Mouse (Mus musculus) hindbrain, postnatal 0 days (tissue): ENCODE measurements around the gene Tmem199. TPM values are rescaled to one million over a fixed set of nuclear protein-coding genes. Genes with fewer than 3 reads are reported as not detected.
"Not testable (repeated sequence)": the region's sequence is repeated elsewhere in the genome, so short reads cannot be mapped to it uniquely, and the experiment has no call there.

Experiments
- ATAC-seq: fragments of 200-750 bp; cut with Nextera tagmentation; 2 replicates; pipeline ENCODE4 v1.8.0; 2017; ENCODE audit warnings: mild to moderate bottlenecking, moderate TSS enrichment, moderate library complexity
- DNase-seq: peaks from one replicate; pipeline ENCODE4 v3.0.0-alpha.2; 2015; ENCODE audit warnings: low spot score
- H3K27ac ChIP-seq: fragments of 300-500 bp; sonication (generic); 2 replicates; pipeline ENCODE4 v1.5.1; 2014; ENCODE audit warnings: mild to moderate bottlenecking
- H3K27me3 ChIP-seq: fragments of 300-500 bp; sonication (generic); 2 replicates; pipeline ENCODE4 v1.6.1; 2014; ENCODE audit warnings: low read length, mixed read lengths; ENCODE audit not compliant: insufficient read depth
- H3K36me3 ChIP-seq: fragments of 300-500 bp; sonication (generic); 2 replicates; pipeline ENCODE4 v1.6.1; 2014; ENCODE audit warnings: low read length, mixed read lengths; ENCODE audit not compliant: insufficient read depth
- H3K4me1 ChIP-seq: fragments of 300-500 bp; sonication (generic); 2 replicates; pipeline ENCODE4 v1.6.1; 2014; ENCODE audit warnings: antibody characterized with exemption, low read length, mixed read lengths; ENCODE audit not compliant: insufficient read depth
- H3K4me2 ChIP-seq: fragments of 300-500 bp; sonication (generic); 2 replicates; pipeline ENCODE4 v1.6.1; 2014; ENCODE audit warnings: low read depth, mild to moderate bottlenecking, low read length, moderate library complexity, mixed read lengths
- H3K4me3 ChIP-seq: fragments of 300-500 bp; sonication (generic); 2 replicates; pipeline ENCODE4 v1.5.1; 2014; ENCODE audit warnings: low read length
- H3K9ac ChIP-seq: fragments of 300-500 bp; sonication (generic); replicated peaks from 2 replicates; pipeline ENCODE4 v1.6.1; 2014; ENCODE audit warnings: mild to moderate bottlenecking, low read length, moderate library complexity, mixed read lengths
- H3K9me3 ChIP-seq: fragments of 300-500 bp; sonication (generic); 2 replicates; pipeline ENCODE4 v1.6.1; 2016; ENCODE audit warnings: low read length, mixed read lengths
- CTCF ChIP-seq: IDR thresholded peaks from 2 replicates; pipeline ENCODE4 v1.5.1; 2016; ENCODE audit warnings: antibody characterized with exemption, control low read depth, low read depth
- WGBS: fragments of 180-500 bp; shearing (Covaris S2); extraction: QIAGEN DNeasy Blood & Tissue Kit; methylation state at CpG from one replicate; pipeline ENCODE4 v1.1.7; 2014; 5-methylcytosine and 5-hydroxymethylcytosine counted together
- polyA plus RNA-seq: library from polyadenylated mRNA; unstranded; fragments of >200 nt; fragmentation: Nextera tagmentation; extraction: Ambion mirVana; gene quantifications from 2 replicates; pipeline ENCODE4 v1.2.1, GENCODE M21; 2015
- total RNA-seq: library from RNA; depleted of rRNA; stranded (reverse); fragments of >200 nt; gene quantifications from 2 replicates; pipeline ENCODE4 v1.2.3, GENCODE M21; 2014

Tmem199 gene
- total and polyA plus RNA-seq, 2 experiments from 2014 or later: 40.3 to 84.8 TPM

DNA sequence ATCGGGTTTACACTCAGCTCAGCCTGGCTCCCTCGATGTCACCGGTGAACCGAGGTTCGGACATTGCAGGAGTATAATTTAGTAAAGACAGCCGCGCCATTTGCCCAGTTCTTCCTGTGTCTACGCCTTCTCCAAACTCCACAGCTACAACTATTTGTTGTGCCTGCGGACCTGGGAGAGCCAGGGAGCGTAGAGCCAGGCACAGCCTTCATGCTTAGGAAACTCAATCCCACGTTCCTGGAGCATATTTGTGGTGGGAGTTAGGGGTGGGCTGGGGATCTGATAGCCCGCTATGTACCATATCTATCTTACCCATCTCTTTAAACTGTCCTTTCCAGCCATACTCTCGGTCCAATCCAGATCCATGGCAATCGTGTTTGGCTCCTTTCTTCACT is 24.7 kb upstream of the Tmem199 start:
- Histone ChIP-seq H3K4me2 (peak overlapping the region; percentile 86), H3K9ac (peak overlapping the region; percentile 75), H3K4me3 (peak overlapping the region; percentile 81), H3K36me3 (peaks cover 16% of the 10 kb centered on the region; the same call in 1 of the 2 replicates), H3K27ac (peak overlapping the region; percentile 86), H3K27me3 (no peaks in the 10 kb centered on the region), H3K9me3 (no peaks in the 10 kb centered on the region), H3K4me1 (peaks cover 21% of the 10 kb centered on the region; the same call in 1 of the 2 replicates)
- no peak for TF ChIP-seq CTCF
- ATAC-seq (0 out of 2 replicates have a peak, but pooled peaks have one; percentile 0), DNase-seq (no peak)
- WGBS: 2% methylated on average over 14 of the region's 14 CpGs

DNA sequence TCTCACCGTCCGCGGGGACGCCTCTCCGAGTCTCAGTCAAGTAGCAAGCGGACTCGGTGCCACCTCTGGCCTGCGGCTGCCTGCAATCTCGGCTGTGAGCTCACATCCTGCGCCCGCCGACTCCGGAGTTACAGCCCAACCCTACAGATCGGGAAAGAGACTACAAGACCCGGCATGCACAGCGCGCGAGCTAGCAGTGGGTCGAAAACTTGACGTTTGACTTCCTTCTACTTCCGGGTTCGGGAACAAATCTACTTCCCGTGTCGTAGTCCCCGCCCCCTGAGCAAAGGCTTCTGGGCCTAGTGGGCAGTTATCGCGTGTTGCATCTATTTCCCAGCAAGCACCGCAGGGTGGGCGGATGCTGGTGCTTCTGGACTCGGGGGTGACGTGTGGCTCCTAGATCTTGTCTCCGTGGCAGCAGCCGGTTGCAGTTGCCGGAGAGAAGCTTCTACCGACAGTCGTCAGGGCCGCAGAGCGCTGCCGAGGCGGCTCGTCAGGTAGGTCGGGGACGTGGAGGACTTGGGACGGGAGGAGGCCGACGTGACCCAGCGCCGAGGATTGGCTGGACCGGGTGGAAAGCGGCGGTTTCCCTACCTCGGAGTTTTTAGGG is 24.2 kb upstream of the Tmem199 start, which contains the start of the genes Tnfaip1 and Ift20:
TSS of gene Tnfaip1 (minus strand) at position 253 of the 610 bp plus-strand sequence.
TSS of gene Ift20 (plus strand) at position 282 of the 610 bp plus-strand sequence.
- Histone ChIP-seq H3K9ac (peak within 1 kb of the TSS; percentile 75), H3K4me1 (peaks cover 21% of the 10 kb centered on the region; the same call in 1 of the 2 replicates), H3K27me3 (no peaks in the 10 kb centered on the region), H3K9me3 (no peaks in the 10 kb centered on the region), H3K4me3 (peak within 1 kb of the TSS; percentile 81), H3K4me2 (peak within 1 kb of the TSS; percentile 88), H3K27ac (peak within 1 kb of the TSS; percentile 91), H3K36me3 (peaks cover 13% of the 10 kb centered on the region; the same call in 1 of the 2 replicates)
- peak; percentile 99 for DNase-seq
- WGBS: under 1% methylated on average over 52 of the region's 52 CpGs
- ATAC-seq: peak; percentile 98
- peak; percentile 31 for TF ChIP-seq CTCF

DNA sequence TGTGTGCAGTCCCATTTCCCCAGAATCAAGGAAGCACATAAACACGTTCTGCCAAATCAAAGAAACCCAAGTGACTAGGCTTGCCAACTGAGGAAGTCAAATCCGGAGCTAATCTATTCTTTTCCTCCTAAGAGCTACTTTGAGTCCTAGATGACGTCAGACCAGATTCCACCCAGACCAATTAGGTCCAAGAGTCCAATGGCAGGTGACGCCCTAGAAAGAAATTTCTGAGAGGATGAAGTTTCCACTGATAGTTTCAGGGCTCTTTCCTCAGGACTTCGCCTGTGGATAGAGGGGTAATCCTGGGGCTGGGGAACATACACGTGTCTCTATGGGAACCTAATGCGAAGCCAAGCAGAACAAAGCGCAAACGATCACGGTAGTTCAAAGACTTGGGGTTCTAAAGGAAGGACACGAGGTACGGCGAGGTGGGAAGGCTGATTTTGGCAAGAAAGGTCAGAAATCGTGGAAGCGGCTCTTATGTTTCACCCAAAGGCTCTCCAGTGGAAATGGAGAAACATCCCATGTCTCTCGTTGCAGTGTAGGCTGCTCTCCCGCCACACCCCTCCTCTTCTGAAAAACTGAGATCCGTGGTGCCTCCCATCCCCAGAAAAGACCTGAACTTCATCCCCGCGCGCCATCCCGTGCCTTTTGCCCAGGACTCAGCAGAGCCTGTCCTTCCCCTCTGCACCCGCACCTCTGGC is 23.6 kb upstream of the Tmem199 start:
- peak overlapping the region; percentile 88 for H3K4me2 ChIP-seq
- no peak for TF ChIP-seq CTCF
- peak overlapping the region; percentile 71 for H3K9ac ChIP-seq
- DNase-seq: peak; percentile 49
- no peaks in the 10 kb centered on the region for H3K27me3 ChIP-seq
- peaks cover 21% of the 10 kb centered on the region; the same call in 1 of the 2 replicates for H3K4me1 ChIP-seq
- peak overlapping the region; percentile 81 for H3K4me3 ChIP-seq
- H3K36me3 ChIP-seq: peaks cover 12% of the 10 kb centered on the region; the same call in 1 of the 2 replicates
- H3K27ac ChIP-seq: peak overlapping the region; percentile 91
- peak; percentile 68 for ATAC-seq
- H3K9me3 ChIP-seq: no peaks in the 10 kb centered on the region
- under 1% methylated on average over 23 of the region's 23 CpGs for WGBS

DNA sequence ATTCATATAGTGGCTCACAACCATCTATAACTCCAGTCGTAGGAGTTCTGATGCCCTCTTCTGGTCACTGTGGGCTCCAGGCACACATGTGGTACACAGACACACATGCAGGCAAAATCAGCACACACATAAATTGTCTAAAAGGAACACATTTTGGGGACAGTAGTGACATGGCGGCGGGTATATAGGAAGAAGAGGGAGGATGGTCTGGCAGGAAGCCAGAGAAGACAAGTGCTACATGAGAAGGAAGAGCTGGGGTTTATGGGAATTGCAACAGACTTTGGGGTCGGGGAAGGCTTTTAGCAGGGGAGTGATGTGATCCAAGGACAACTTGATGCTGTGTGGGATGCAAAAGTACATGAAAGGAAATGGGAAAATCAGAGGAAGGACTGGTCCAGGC is 22.5 kb upstream of the Tmem199 start:
- no peak for DNase-seq
- Histone ChIP-seq H3K36me3 (peaks cover 8% of the 10 kb centered on the region), H3K4me3 (peak overlapping the region; percentile 81), H3K4me2 (peak overlapping the region; percentile 88), H3K27me3 (no peaks in the 10 kb centered on the region), H3K9ac (no peak overlapping the region), H3K4me1 (peaks cover 21% of the 10 kb centered on the region; the same call in 1 of the 2 replicates), H3K27ac (no peak overlapping the region), H3K9me3 (no peaks in the 10 kb centered on the region)
- TF ChIP-seq CTCF: peak; percentile 22
- no peak for ATAC-seq
- WGBS: 89% methylated on average over 4 of the region's 4 CpGs

DNA sequence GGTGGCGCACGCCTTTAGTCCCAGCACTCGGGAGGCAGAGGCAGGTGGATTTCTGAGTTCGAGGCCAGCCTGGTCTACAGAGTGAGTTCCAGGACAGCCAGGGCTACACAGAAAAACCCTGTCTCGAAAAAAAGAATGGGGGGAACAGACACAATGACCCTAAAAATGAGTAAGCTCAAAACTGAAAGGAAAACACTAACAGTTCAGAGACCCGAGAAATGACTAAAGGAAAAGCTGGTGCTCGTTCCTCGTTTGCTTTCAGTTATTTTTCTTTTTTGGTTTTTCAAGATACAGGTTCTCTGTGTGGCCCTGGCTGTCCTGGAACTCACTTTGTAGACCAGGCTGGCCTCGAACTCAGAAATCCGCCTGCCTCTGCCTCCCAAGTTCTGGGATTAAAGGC is 19.5 kb upstream of the Tmem199 start:
- not testable (repeated sequence) for H3K9me3 ChIP-seq, H3K27me3 ChIP-seq, H3K4me2 ChIP-seq, H3K4me3 ChIP-seq, DNase-seq, H3K27ac ChIP-seq, ATAC-seq, H3K4me1 ChIP-seq, H3K9ac ChIP-seq
- H3K36me3 ChIP-seq: peaks cover 34% of the 10 kb centered on the region
- WGBS: 85% methylated on average over 9 of the region's 10 CpGs

DNA sequence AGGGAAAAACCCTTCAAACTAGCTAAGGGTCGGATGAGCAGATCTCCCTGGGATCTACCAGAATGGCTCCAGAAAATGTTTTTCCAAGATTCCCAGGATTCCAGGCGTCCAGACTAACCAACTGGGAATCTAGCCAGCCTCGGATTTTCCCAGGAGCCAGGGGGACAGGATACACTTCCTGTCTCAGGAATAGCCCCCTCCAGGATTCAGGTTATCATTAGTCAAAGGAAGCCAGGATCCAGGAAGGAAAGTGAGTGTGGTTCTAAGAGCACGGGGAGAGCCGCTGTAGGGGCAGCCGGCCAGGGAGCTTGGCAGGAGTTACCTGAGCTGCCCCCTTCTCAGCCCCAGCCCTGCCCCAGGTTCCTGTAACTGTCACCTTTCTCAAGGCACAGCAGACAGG is 19.1 kb upstream of the Tmem199 start:
- peak overlapping the region; percentile 34; the same call in 1 of the 2 replicates for H3K27ac ChIP-seq
- DNase-seq (no peak), ATAC-seq (no peak)
- H3K4me1 ChIP-seq: peaks cover 7% of the 10 kb centered on the region; the same call in 1 of the 2 replicates
- peaks cover 39% of the 10 kb centered on the region for H3K36me3 ChIP-seq
- 82% methylated on average over 6 of the region's 6 CpGs for WGBS
- H3K4me2 ChIP-seq: no peak overlapping the region
- H3K27me3 ChIP-seq: no peaks in the 10 kb centered on the region
- H3K4me3 ChIP-seq: no peak overlapping the region
- TF ChIP-seq CTCF: no peak
- H3K9ac ChIP-seq: no peak overlapping the region
- H3K9me3 ChIP-seq: no peaks in the 10 kb centered on the region
